Mouse (Mus musculus) heart, embryonic 14.5 days (tissue): ENCODE data around the gene Cog1. TPM values are rescaled to one million over a fixed set of nuclear protein-coding genes. Genes with fewer than 3 reads are reported as not detected.

Experiments used
- ATAC-seq: fragments of 200-750 bp; cut with Nextera tagmentation; 2 replicates; pipeline ENCODE4 v1.8.0; 2017; ENCODE audit warnings: low read depth, moderate TSS enrichment; ENCODE audit not compliant: insufficient number of reproducible peaks, insufficient read depth, low FRiP score
- H3K27ac ChIP-seq, 2 experiments: fragments of 200-500 bp in 1 of 2; fragments of 300-500 bp in 1 of 2; sonication (generic) in 1 of 2; replicated peaks in 1 of 2; 2 replicates each; pipeline ENCODE4 v1.5.1; 2012 to 2014; ENCODE audit warnings: low read depth in 2 of 2, low read length in 2 of 2, control low read depth in 1 of 2, mild to moderate bottlenecking in 1 of 2, mixed read lengths in 1 of 2; ENCODE audit not compliant: control insufficient read depth in 1 of 2, insufficient read depth in 1 of 2
- H3K27me3 ChIP-seq: fragments of 300-500 bp; sonication (generic); 2 replicates; pipeline ENCODE4 v1.6.1; 2014; ENCODE audit warnings: mild to moderate bottlenecking, low read length, control low read depth; ENCODE audit not compliant: control insufficient read depth, insufficient read depth
- H3K36me3 ChIP-seq: fragments of 300-500 bp; sonication (generic); 2 replicates; pipeline ENCODE4 v1.6.1; 2014; ENCODE audit warnings: mild to moderate bottlenecking, control low read depth, low read length, mixed read lengths; ENCODE audit not compliant: control insufficient read depth, insufficient read depth
- H3K4me1 ChIP-seq, 2 experiments: fragments of 200-500 bp in 1 of 2; fragments of 300-500 bp in 1 of 2; sonication (generic) in 1 of 2; 2 replicates each; pipeline ENCODE4 v1.6.1; 2012 to 2014; ENCODE audit warnings: low read length in 2 of 2, control low read depth in 1 of 2, mixed read lengths in 1 of 2; ENCODE audit not compliant: control insufficient read depth in 2 of 2, insufficient read depth in 2 of 2
- H3K4me2 ChIP-seq: fragments of 300-500 bp; sonication (generic); 2 replicates; pipeline ENCODE4 v1.6.1; 2014; ENCODE audit warnings: mild to moderate bottlenecking, low read length
- H3K4me3 ChIP-seq, 2 experiments: fragments of 200-500 bp in 1 of 2; fragments of 300-500 bp in 1 of 2; sonication (generic) in 1 of 2; 2 replicates each; pipeline ENCODE4 v1.5.1; 2012 to 2014; ENCODE audit warnings: low read length in 2 of 2, mild to moderate bottlenecking in 2 of 2, control low read depth in 1 of 2, low read depth in 1 of 2, moderate library complexity in 1 of 2; ENCODE audit not compliant: control insufficient read depth in 1 of 2, insufficient read depth in 1 of 2
- H3K9ac ChIP-seq: fragments of 300-500 bp; sonication (generic); 2 replicates; pipeline ENCODE4 v1.6.1; 2014; ENCODE audit warnings: mild to moderate bottlenecking, low read length
- H3K9me3 ChIP-seq: fragments of 300-500 bp; sonication (generic); 2 replicates; pipeline ENCODE4 v1.6.1; 2016; ENCODE audit warnings: low read length, control low read depth; ENCODE audit not compliant: control insufficient read depth
- WGBS: fragments of 180-500 bp; shearing (Covaris S2); extraction: QIAGEN DNeasy Blood & Tissue Kit; methylation state at CpG from one replicate; pipeline ENCODE4 v1.1.7; 2014; 5-methylcytosine and 5-hydroxymethylcytosine counted together
- polyA plus RNA-seq: library from polyadenylated mRNA; unstranded; fragments of >200 nt; fragmentation: Nextera tagmentation; extraction: Ambion mirVana; gene quantifications from 2 replicates; pipeline ENCODE4 v1.2.1, GENCODE M21; 2014

The Cog1 gene
- polyA plus RNA-seq, 1 experiment from 2014 or later, result 20.1 TPM

DNA sequence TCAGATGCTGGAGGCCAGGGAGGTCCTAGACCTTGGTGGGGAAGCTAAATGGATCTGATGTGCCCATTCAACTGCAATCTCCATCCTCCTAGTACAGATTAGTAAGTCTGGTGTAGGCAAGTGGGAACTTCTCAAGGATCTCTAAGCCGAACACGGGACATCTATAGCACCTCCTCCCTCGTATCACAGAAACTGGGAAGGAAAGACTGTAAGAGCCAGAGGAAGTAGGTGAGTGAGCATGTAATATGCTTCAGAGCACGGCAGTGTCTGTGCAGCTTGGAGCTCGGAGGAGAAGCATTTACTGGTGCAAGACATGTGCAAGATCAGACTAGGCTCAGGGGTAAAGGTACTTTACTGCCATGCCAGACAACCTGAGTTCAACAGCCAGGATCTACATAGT lies 19.9 kb downstream of the Cog1 start:
- Histone ChIP-seq H3K27me3 (no peaks in the 10 kb centered on the region), H3K36me3 (peaks cover 68% of the 10 kb centered on the region), H3K4me1 (peaks cover 3 to 30% of the 10 kb centered on the region in 2 experiments), H3K4me3 (no peak overlapping the region), H3K9ac (no peak overlapping the region), H3K4me2 (no peak overlapping the region), H3K27ac (no peak overlapping the region), H3K9me3 (no peaks in the 10 kb centered on the region)
- ATAC-seq, result no peak
- 81% methylated on average over 5 of the region's 5 CpGs for whole genome bisulfite sequencing

DNA sequence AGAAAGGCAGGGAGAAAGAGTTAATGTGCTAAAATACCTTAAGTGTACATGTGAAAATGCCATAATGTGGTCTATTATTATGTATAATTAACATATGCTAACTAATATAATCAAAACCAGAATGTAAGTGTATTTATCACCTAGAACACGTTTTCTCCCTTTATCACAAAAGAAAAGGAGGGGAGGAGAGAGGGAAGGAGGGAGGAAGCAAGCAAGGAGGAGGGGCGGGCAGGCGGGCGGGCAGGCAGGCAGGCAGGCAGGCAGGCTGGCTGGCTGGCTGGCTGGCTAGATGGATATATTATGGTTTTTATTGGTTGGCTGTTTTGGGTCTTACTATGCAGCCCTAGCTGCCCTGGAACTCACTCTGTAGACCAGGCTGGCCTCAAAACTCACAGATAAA lies 20.7 kb downstream of the Cog1 start:
- no peaks in the 10 kb centered on the region for H3K9me3 ChIP-seq
- peaks cover 5 to 38% of the 10 kb centered on the region in 2 experiments for H3K4me1 ChIP-seq
- H3K27me3 ChIP-seq, result no peaks in the 10 kb centered on the region
- no peak overlapping the region for H3K4me2 ChIP-seq
- WGBS, result 74% methylated on average over 4 of the region's 4 CpGs
- peaks cover 69% of the 10 kb centered on the region for H3K36me3 ChIP-seq
- no peak overlapping the region for H3K27ac ChIP-seq
- no peak for ATAC-seq
- no peak overlapping the region for H3K4me3 ChIP-seq
- H3K9ac ChIP-seq, result no peak overlapping the region

DNA sequence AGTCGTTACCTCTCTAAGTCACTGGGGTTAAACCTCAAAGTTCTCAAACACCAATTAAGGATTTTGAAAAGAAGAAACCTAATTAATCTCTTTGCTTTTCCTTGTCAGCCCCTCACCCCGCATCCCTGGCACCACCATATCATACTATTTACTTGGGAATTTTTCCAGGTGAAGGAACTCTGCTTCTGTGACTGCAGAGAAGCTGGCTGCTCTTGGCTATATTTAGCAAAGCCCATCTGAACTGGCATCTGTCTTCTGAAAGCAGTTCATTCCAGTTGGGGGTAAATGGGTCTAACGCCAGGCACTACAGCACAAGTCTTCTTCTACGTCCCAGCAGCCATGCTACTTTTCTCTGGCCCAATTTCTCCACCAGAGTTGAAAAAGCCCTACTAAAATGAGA lies 24.6 kb downstream of the Cog1 start:
- Histone ChIP-seq H3K36me3 (peaks cover 79% of the 10 kb centered on the region), H3K9me3 (no peaks in the 10 kb centered on the region), H3K4me3 (no peak overlapping the region), H3K27ac (peak overlapping the region; percentile 46 to 72), H3K9ac (peak overlapping the region; percentile 41), H3K4me2 (peak overlapping the region; percentile 37), H3K4me1 (peaks cover 6 to 28% of the 10 kb centered on the region in 2 experiments), H3K27me3 (no peaks in the 10 kb centered on the region)
- 44% methylated on average over 4 of the region's 4 CpGs for WGBS
- ATAC-seq, result no peak

DNA sequence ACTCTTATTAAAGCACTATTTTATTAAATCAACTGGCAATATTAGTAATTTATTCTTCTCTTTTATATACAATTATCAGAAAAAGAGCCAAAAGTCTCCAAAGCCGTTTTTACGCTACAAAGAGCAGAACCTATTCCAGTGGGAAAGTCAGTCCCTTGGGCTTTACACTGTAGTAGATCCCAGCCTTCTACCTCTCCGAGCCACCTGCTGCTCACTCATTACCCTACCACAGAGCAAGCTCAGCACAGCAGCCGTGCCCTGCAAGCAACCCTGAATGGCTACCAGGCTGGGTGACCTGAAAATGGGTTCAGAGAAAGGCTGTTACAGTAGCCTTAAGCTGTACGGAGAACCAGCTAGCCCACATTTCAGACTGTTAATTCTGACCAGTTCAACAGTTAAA lies 25.6 kb downstream of the Cog1 start:
- Histone ChIP-seq H3K9me3 (no peaks in the 10 kb centered on the region), H3K4me3 (no peak overlapping the region), H3K9ac (no peak overlapping the region), H3K4me2 (no peak overlapping the region), H3K4me1 (peaks cover 6 to 25% of the 10 kb centered on the region in 2 experiments), H3K27me3 (no peaks in the 10 kb centered on the region), H3K27ac (no peak overlapping the region), H3K36me3 (peaks cover 72% of the 10 kb centered on the region)
- ATAC-seq, result no peak
- 87% methylated on average over 5 of the region's 5 CpGs for WGBS

DNA sequence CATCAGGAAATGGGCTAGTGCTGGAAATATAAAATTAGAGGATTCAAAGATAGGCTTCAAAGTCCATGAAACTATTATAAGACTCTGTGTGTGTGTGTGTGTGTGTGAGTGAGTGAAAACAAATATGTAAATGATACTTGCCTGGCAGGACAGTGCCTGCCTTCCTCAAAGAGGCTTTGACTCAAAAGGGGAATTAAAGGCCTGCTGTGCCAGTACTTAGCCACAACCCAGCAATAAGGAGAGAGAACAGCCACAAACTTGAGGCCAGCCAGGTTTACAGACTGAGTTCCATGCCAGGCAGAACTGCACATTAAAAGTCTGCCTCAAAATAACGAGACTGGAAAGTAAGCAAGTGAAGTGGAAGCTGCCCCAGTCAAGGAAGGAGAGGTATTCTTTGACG lies 27.9 kb downstream of the Cog1 start:
- no peak for ATAC-seq
- peaks cover 55% of the 10 kb centered on the region for H3K36me3 ChIP-seq
- 88% methylated on average over 2 of the region's 2 CpGs for WGBS
- no peak overlapping the region for H3K9ac ChIP-seq
- no peaks in the 10 kb centered on the region for H3K27me3 ChIP-seq
- no peaks in the 10 kb centered on the region for H3K9me3 ChIP-seq
- H3K4me2 ChIP-seq, result no peak overlapping the region
- H3K4me1 ChIP-seq, result peaks cover 8 to 36% of the 10 kb centered on the region in 2 experiments
- no peak overlapping the region for H3K4me3 ChIP-seq
- no peak overlapping the region for H3K27ac ChIP-seq

DNA sequence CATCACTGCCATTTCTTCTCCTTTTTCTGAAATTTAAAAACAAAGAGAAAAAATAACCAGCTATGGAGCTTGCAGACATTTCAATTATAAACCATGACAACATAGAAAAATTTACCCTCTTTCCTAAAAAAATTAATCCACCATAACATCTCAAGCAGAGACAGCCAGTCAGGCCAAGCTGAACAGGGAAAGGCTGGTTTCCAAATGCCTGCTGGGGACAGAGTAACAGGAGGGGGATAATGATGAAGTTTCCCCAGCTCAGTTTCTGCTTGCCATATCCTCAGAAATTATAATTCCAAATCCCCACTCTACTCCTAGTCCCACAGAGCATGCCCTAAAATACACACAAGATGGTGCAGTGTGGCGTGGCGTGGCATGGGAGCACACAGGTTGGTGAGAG lies 28.4 kb downstream of the Cog1 start:
- no peak for ATAC-seq
- Histone ChIP-seq H3K9me3 (no peaks in the 10 kb centered on the region), H3K27ac (peak overlapping the region in 1 of 2 experiments; percentile 79; a peak in 1 of 4 replicates), H3K27me3 (no peaks in the 10 kb centered on the region), H3K4me3 (no peak overlapping the region), H3K4me2 (no peak overlapping the region), H3K4me1 (peaks cover 8 to 40% of the 10 kb centered on the region in 2 experiments), H3K36me3 (peaks cover 49% of the 10 kb centered on the region), H3K9ac (no peak overlapping the region)
- 98% methylated on average over 2 of the region's 2 CpGs for WGBS

DNA sequence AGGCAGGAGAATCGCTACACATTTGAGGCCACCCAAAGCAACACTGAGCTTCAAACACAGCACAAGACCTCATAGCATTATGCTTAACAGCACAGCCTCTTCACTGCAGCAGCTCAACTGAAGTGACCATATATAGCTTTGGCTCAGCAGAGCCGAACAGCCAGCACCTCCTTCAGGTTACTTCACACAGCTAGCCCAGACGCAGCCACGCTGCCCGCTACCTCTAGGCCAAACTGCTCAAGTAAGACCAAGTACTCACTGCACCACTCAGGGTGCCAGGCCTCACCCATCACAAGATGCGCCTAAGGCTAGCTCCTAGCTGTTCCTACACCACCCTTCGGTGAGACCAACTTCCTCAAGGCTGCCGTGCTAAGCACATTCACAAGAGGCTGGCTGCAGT lies 29.4 kb downstream of the Cog1 start:
- peaks cover 10 to 43% of the 10 kb centered on the region in 2 experiments for H3K4me1 ChIP-seq
- no peaks in the 10 kb centered on the region for H3K27me3 ChIP-seq
- H3K4me2 ChIP-seq, result 0 out of 2 replicates have a peak overlapping the region, but pooled peaks have one; percentile 37
- ATAC-seq, result no peak
- peak overlapping the region; percentile 75 to 79 for H3K27ac ChIP-seq
- WGBS, result 45% methylated on average over 8 of the region's 8 CpGs
- H3K4me3 ChIP-seq, result no peak overlapping the region
- peak overlapping the region; percentile 52; the same call in 1 of the 2 replicates for H3K9ac ChIP-seq
- peaks cover 44% of the 10 kb centered on the region for H3K36me3 ChIP-seq
- H3K9me3 ChIP-seq, result no peaks in the 10 kb centered on the region

DNA sequence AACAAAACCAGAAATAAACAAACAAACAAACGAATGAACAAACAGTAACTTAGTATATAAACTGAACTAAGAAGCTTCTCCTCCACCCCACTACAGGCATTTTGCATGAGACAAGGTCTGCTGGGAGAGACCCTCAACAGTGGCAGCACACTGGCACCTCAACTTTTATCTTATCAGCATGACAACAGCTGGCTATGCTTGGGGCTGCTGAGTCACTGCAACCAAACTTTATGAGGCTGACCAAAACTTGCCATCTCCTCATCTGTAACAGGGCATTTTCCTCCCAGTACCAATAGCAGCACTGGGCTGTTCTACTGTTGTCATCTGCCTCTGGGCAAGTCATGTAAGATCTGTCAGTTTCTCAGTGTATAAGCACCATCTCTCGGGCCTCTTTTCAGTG lies 32.0 kb downstream of the Cog1 start:
- Histone ChIP-seq H3K4me3 (no peak overlapping the region), H3K9ac (peak overlapping the region; percentile 45; the same call in 1 of the 2 replicates), H3K27me3 (no peaks in the 10 kb centered on the region), H3K36me3 (peaks cover 18% of the 10 kb centered on the region), H3K27ac (no peak overlapping the region), H3K4me1 (peaks cover 9 to 42% of the 10 kb centered on the region in 2 experiments), H3K9me3 (no peaks in the 10 kb centered on the region), H3K4me2 (peak overlapping the region; percentile 78; the same call in 1 of the 2 replicates)
- 60% methylated on average over 2 of the region's 2 CpGs for WGBS
- ATAC-seq, result no peak
